Mouse (Mus musculus): ENCODE measurements around the gene Nhsl2.
A peak's percentile ranks its signal among the peaks of the same experiment; 100 is the strongest.

The Nhsl2 gene

DNA sequence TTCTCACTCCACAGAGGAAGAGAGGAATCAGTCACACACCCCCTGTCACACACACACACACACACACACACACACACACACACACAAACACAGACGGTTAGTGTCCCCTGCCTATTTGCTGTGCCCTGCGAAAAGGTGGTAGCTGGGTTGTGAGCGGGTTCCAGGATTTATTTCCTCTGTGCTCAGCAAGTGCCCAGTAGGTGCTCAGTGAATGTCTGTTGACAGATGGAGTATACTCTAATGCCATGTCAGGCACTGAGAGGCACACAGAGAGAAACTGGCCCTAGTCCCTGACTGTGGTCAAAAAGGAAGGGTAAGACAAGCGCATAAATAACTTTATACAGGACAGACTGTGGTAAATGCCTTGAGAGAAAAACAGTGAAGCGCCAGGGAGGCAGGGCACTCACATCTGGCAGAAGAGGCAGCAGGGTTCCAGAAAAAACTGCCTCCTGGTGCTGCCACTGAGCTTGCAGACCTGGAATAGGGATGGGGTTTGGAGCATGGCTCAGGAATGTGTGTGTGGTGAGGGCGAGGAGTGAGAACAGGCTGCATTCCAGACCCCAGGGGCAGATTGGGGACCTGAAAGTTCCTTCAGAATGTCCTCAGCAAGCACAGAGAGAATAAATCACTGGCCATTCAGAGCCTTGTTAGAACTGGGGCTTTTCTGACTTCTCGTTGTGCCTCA, 52.8 kb downstream of the Nhsl2 start:
- no peak for DNase-seq (ENCODE audit: low read depth)

DNA sequence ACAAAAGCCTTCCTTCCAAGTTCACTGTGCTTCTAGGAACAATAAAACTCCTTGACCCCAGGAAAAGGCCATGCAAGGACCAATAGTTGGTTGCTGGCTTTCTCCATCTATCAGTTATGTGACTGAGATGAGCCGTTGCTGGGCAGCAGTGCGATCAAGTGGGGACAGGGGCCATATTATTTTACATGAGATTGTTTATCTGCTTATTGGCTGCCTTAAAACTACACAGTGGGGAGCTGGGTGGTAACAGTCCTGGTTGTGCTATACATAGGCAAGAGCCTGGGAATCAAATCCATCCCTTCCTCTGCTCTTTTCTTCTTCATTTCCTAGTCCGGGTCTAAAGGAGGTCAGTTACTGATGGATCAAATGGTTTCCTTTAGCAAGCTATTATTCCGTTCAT, 53.4 kb downstream of the Nhsl2 start:
- no peak for DNase-seq (ENCODE audit: low read depth)

DNA sequence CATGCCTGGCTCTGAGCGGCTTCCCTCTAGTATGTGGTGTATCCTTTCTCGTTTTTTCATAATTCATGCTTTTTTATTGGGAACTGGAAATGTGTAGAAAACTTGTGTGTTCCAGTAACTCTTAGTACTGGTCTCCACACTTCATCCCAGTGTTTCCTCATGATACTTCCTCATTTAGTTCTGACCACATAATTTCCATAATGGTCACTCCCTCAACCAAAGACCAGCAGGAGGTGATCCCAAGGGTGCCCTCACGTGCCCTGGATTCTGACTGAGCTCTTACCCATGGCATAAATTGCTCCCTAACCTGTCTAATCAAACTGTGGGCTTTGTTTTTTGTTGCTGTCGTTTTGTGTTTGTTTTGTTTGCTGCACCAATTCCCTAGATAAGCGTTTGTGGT, 58.1 kb downstream of the Nhsl2 start:
- DNase-seq (ENCODE audit: low read depth) = no peak

DNA sequence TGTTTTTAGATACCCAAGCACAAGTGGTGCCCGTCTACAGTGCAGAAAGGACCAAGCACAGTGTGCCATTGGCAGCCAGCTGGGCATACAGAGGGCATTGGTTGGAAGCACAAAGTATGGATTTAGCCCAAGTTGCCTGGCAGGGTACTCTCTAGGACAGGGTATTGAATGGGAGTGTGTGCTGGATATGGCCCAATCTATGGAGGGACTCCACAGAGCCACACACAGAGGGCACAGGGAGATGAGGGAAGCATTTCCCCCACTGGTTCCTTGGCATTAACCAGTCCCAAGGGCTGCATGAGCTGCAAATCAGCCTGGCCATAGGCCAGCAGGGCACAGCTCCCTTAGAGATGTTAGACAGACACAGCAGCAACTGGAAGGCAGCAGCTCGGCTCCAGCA, 79.9 kb downstream of the Nhsl2 start:
- no peak for DNase-seq (ENCODE audit: low read depth)

DNA sequence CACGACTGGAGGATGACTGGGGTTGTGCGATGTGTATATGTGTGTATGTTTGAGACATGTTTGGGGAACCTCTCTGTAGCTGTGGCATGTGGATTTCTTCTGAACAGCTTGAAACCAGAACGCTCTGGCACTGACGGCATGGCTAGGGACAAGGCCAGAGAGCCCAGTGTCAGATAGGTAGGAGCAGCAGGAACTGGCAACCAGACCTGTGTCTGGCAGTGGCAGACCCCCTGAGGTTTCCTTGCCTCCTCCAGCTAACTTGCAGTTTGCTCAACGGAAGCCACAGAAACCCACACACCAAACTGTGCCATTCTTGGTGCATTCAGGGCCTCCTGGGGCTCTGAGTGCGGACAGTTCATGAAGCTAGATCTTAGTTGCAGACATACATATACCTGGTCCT, 81.1 kb downstream of the Nhsl2 start:
- no peak for DNase-seq (ENCODE audit: low read depth)

DNA sequence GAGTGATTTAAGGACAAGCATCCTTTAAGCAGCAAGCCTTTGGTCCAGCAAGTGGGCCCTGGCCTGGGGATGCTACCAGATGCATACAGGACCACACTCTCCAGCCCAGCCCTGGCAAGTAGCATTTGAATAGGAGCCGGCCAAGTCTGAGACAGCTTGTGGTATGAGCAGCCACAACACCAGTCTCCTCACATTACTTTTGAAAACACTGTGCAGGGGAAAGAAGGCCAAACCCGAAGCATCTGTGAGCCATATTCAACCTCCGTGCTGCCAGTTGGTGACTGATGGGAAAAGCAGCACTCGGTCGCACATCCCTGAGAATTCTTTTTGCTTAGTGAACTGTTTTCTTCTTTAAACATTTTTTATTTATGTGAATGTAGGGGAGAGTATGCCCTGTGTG, 81.8 kb downstream of the Nhsl2 start:
- DNase-seq (ENCODE audit: low read depth) = no peak

DNA sequence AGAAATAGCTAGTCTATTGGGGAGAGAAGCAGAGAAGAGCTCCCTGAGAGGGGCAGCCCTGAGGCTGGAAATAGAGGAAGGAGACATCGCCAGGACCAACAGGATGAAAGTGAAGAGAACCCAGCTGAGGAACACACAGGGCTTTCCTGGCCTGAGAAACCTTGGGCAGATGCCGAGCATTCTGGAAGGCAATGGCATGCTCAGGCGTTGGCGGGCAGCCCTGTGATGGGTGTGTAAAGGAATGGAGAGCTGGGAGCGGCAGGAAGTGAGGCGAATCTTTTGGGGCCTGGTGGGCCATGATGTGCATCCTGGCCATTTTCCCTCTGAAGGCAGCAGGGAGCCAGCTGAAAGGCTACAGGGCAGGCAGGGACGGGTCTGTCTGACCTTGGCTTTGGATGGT, 83.1 kb downstream of the Nhsl2 start:
- no peak for DNase-seq (ENCODE audit: low read depth)

DNA sequence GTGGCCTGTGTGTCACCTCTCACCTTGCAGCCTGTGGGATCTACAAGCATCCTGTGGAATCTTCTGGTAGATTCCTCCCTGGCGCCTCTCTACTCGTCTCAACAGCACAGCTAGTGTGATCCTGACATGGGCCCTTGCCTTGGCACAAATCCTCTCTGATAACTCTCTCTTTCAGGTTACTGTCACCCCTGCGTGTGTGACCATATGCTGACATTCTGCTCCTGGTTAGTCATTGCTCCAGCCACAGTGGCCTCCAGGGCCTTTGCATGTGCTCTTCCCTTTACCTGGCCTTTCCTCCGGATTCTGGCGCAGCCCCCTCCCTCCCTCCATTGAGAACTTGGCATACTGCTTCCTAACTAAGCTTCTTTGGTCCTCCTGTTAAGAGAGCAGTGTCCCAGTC, 84.2 kb downstream of the Nhsl2 start:
- no peak for DNase-seq (ENCODE audit: low read depth)

DNA sequence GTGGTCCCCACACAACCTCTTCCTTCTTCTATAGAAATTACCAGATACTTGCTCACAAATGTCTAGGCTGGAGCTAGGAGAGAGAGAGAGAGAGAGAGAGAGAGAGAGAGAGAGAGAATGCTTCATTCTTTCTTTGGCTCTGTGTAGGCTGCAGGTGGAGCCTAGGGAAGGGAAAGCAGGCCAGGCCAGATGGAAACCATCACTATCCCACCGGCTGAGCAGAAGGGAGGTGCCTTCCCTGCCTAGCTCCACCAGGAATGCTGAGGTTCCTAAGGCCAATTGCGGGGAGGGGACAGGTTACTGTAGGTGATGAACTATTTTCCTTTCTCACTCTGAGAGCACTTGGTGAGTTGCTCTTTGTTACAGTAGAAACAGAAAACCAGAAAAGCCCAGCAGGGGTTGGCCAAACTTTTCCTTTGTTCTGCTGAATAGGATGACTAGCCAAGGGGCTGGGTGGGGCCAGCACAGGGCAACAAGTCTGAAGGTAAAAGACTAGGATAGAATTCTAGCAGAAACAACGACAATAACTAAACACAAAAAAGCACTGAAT, 86.2 kb downstream of the Nhsl2 start:
- no peak for DNase-seq (ENCODE audit: low read depth)

DNA sequence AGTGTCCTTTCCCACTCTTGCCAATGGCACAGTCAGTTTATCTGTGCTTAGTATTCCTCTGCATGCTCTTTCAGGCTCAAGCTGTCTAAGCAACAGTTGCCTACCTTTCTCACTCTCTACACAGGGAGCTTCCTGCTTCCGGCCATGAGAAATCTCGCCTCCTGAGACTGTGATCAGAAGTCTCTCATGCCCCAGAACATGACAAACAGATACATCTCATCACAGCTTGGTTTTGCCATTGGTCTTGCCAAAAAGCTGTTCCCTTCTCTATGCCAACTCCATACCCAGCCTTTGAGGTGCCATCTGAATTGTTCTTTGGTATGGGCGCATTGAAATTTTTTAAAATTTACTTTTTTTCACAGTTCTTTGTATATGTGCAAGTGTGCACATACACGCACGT, 90.3 kb downstream of the Nhsl2 start:
- no peak for DNase-seq (ENCODE audit: low read depth)

DNA sequence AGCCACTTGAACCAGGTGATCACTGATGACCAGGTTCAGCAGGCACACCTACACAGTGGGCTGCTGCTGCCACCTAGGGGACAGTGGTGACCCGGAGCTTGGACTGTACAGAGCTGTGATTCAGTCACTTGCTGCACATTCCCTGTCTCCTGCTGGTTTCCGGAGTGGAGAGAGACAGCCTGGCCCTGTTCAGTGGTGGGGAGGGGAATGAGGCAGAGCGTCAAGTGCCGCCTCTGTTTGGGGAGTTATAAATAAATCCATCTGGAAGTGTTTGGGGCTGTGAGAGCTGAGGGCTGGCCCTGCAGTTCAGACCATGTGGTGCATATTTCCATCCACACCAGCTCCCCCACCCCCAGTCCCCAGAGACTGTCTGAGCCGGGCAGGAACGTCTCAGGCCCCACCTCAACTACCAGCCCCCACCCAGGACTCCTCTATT, 93.3 kb downstream of the Nhsl2 start:
- DNase-seq (ENCODE audit: low read depth) = peak; percentile 63

DNA sequence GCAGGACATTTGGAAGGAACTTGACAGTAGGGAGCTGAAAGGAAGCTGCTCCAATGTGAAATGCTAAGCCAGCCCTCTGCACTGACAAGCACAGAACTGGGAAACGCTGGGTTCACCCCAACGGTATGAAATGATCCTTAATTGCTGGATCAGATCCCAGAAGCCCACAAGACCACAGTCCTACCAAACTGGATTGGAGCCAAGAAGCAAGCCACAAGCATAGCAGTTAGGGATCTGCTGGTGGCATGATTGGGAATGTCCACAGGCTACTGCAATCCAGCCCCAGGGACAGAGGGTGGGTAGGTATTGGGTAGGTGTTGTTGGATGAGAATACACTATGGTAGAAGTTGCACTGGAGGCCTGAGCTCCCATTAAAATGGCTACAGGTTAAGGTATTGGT, 94.6 kb downstream of the Nhsl2 start:
- no peak for DNase-seq (ENCODE audit: low read depth)

DNA sequence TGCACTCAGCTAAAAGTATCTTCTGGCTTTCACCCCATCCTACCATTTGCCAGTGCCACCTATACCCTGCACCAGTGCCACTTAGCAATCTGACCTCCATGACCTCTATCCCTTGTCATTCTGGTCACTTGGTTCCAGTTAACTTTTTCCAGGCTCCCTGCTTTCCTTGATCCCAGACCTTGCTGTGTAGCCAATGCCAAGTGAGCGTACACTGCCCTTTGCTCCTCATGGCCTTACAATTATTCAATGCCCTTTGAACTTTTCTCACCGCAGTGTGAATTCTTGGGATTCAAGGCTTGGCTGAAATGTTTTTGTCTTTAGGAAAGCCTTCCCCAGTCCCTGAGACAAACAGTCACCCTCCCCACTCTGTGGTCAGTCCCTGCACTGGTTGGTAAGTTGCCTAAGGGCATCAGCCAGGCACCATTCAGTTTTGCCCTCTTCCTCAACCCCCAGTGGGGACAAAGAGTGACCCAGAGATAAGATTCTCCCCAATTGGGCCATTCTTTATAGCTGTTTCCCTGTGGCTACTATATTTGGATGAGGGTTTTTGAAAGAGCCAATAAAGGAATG, 95.7 kb downstream of the Nhsl2 start:
- DNase-seq (ENCODE audit: low read depth) = no peak

DNA sequence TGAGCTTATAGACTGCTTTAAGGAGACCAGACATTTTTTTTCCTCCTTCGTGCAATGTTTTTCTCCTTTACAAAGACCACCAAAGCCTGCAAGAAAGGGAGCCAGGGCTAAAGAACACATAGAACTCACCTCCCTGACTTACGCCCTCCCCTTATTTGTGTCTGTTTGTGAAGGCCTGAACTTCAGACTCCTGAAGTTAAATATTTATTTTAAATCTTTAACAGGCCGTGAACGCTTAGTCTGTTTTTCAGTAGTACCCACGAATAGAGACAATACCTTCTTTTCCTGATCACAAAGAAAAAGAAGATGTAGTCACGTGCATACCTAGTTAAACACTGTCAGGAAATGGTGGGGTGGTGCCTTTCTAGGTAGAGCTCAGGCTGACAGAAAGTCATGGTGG, 103.3 kb downstream of the Nhsl2 start:
- peak; percentile 2 for DNase-seq (ENCODE audit: low read depth)

DNA sequence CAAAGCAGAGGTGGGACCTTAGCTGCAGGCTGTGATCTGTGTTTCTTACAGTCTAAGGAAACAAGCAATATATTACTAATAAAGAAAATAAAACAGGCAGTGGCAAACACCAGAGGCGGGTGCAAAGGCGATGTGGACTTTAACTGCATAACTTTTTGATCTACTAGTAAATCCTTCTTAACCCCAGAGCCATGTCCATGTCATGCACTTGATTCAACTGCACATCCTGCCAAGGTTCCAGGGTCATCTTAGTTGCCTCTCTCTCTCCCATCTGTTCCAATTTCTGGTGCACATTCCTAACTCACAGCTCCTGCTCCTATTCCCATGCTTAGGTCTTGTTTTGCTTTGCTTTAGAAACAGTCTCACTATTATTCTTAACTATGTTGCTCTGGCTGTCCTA, 104.1 kb downstream of the Nhsl2 start:
- peak; percentile 11 for DNase-seq (ENCODE audit: low read depth)

DNA sequence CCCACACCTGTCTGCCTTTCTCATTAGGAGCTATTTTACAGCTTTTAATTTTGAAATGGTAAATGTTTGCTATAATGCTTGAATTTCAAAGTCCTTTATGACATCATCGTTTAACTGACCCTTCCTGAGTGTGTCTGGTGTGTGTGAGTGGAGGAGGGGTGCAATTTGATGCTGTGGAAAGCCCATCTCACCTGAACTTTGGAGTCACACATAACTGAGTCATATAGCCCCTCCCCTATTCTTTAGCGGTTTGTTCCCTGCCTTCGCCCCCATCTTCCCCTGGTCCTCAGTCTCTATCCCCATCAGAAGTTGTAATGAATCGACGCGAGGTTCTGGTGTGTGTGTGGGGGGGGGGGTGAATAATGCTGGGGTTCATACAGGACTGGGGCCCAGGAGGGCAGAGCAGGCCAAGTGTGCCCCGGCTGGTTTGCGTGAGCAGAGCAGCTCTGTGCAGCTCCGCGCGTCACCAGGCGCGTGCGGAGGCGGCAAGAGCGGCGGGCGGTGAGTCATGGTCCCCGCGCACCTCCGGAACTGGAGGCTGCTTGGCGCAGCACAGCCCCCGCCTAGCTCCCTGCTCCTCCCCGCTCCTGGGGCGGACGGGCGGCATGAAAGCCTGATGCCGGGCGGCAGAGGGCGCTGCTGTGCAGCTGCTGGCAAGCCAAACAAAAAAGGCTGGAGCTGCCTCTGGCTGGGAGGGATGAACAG, 104.8 kb downstream of the Nhsl2 start:
- DNase-seq (ENCODE audit: low read depth) = peak; percentile 92

DNA sequence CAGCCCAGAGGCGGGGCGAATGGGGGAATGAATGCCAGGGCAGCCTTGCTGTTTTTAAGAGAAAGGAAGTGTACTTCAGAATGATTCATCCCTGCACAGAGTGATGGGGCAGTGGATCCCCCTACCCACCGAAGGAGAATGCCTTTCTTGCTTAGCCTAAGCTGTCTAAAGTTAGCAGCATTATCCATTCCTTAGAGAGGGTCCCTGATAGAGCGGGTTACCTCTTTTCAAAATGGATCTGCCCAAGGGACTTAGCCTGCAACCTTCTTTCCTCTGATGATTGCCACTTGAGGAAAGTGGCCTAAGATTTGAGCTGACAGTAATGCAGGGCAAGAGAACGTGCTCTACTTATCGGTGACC, 105.3 kb downstream of the Nhsl2 start:
- DNase-seq (ENCODE audit: low read depth) = no peak

DNA sequence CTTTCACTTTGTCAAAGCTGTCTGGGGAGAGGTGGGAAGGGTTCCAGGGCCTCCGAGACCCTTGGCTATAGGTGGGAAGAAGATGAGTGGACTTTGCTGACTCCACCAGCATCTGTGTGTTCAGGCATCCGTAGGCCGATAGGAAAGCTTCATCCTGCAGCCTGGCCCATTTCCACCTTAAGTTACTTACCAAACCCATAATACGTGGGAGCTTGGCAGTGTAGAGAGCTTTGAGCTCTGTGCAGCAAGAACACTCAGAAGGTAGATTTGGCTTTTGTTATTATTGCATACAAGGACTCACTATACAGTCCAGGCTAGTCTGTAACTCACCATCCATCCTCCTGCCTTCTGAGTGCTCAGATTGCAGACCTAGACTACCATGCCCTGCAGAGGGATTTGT, 112.7 kb downstream of the Nhsl2 start:
- no peak for DNase-seq (ENCODE audit: low read depth)

DNA sequence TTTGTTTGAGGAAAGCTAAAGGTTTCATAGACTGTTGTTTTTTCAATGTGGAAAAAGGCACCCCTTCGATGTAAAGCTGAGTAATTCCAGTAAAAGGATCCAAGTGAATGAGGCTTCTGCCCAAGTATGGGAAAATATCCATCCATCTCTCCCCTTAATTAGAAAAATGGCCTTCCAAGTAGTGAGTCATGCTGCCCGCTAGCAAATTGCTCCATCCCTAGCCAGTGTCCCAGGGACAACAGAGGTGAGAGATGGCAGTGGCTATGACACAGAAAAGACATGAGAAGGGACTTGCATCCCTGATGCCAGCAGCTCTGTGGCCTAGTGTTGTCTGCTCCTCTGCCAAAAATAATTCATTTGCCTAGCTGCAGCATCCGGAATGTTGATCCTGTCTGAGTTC, 114.5 kb downstream of the Nhsl2 start:
- no peak for DNase-seq (ENCODE audit: low read depth)

DNA sequence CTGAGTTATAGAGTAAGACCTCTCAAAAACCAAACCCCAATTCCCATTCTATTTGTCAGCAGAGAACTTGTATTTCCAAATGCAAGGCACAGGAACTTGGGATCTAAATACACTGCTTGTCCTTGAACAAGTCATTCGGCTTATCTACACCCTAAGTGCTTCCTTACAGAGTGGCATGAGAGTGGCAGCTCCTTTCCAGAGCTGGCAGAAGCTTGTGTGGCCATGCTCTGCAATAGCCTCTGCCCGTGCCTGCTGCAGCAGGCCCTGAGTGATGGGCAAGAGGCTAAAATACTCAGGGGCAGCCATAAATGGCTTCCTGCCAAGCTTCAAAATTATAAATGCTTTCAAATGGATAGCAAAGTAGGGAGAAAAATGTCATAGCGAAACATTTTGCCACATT, 123.8 kb downstream of the Nhsl2 start:
- no peak for DNase-seq (ENCODE audit: low read depth)

DNA sequence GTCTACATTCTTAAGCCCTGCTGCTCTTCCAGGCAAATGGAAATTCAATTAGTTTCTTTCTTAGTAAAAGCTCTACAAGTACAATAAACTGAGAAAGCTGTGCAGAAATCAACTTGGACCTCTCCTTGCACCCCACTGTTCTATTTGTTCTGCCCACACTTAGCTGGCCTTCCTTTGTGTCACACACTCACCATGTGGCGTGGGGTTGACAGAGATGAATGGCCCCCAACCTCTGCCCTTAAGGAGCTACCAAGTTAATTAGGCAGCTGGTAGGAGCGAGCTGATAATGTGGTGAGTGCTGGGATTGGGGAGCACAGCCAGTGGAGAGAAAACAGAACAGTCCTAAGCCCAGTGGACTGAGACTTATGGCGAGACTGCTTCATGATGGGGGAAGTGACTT, 127.7 kb downstream of the Nhsl2 start:
- DNase-seq (ENCODE audit: low read depth) = no peak

DNA sequence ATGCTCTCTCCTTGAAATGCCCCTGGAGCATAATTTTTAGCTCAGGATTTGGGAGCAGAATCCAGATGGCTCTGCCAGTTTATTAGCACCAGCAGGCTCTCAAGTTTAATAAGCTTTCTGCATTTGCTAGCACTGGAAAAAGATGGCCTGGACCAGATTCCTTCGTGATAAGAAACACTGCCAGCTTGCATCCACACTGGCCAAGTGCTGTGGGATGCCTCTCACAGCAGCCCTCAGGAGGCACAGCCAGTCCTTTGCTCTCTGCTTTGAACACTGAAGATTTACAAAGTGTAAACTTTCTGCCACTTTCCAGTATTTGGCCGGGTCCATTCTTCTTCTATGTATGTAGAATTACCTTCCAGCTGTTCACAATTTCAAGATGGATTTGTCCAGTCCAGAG, 129.7 kb downstream of the Nhsl2 start:
- no peak for DNase-seq (ENCODE audit: low read depth)

DNA sequence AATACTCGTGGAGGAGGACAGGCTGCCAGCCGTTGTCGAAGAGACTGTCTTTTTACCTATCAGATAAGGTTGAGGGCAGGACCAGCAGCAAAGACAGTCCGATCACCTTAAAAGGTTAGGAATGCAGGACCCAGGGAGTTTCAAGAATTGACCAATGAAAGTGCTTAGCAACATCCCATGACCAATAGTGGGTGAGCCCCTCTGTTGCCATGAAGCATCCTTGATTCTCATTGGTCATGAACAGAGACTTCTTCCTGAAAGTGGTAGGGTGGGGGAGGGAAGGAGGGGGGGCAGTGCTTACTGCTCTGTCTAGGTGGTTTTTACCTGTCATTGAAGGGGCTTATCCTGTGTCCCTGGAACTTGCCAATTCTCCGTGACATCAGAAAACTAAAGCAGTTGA, 130.1 kb downstream of the Nhsl2 start:
- no peak for DNase-seq (ENCODE audit: low read depth)

DNA sequence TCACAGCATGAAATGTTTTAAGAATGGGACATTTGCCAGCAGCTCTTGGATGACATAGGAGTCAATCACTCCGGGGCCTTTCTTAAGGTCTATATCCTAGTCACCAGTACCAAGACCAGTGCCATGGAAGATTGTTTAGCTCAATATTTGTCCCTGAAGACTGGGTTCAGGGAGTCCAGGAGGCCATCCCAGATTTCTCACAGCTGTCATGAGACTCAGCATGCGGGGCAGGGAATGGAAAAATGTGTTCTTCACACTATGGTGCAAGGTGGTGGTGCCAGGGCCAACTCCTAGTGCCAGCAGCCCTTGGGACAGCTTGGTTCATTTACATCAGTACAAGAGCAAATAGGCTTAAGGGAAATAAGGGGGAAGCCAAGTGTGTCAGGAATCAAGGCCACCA, 131.4 kb downstream of the Nhsl2 start:
- DNase-seq (ENCODE audit: low read depth) = no peak
